Mouse (Mus musculus) CD4-positive naive resting alpha-beta T cell, adult 57 days (primary cell): ENCODE data around the gene Ccdc85a. TPM values are rescaled to one million over a fixed set of nuclear protein-coding genes. Genes with fewer than 3 reads are reported as not detected.

Experiments used
- total RNA-seq: library from RNA; stranded (reverse); gene quantifications from one replicate; pipeline ENCODE4 v1.2.4, GENCODE M21; 2023

Gene Ccdc85a
- 0.15 TPM for total RNA-seq

GRCm38 (mm10) chr11:28583911-28584434 lies at the start of gene Ccdc85a:
Gene Ccdc85a, minus strand, starts transcription at chr11:28584324.

GRCm38 (mm10) chr11:28339224-28340150 lies 244.6 kb downstream of the Ccdc85a start, which contains the start of gene Gm6685:
Gene Gm6685, minus strand, starts transcription at chr11:28339867.

Other genes starting within 250 kb of the Ccdc85a start
- gene Gm6685, start 244.5 kb downstream of the Ccdc85a start, total RNA-seq = 3.7 TPM